Mouse (Mus musculus): ENCODE data around the gene 1110059E24Rik.
A peak's percentile ranks its signal among the peaks of the same experiment; 100 is the strongest.

Gene 1110059E24Rik

GRCm38 (mm10) chr19:21577443-21577842 is 75.3 kb downstream of the 1110059E24Rik start:
- DNase-seq (ENCODE audit: low read depth, low spot score) = no peak

GRCm38 (mm10) chr19:21571986-21572385 is 80.8 kb downstream of the 1110059E24Rik start:
- DNase-seq (ENCODE audit: low read depth, low spot score) = no peak

GRCm38 (mm10) chr19:21571223-21571980 is 81.4 kb downstream of the 1110059E24Rik start:
- peak; percentile 51 for DNase-seq (ENCODE audit: low read depth, low spot score)

- no peak for DNase-seq (ENCODE audit: low read depth, low spot score)
Measured at GRCm38 (mm10) chr19:21570778-21571177, 82.0 kb downstream of the 1110059E24Rik start.

GRCm38 (mm10) chr19:21568528-21569185 is 84.1 kb downstream of the 1110059E24Rik start:
- DNase-seq (ENCODE audit: low read depth, low spot score) = no peak

- no peak for DNase-seq (ENCODE audit: low read depth, low spot score)
Measured at GRCm38 (mm10) chr19:21567933-21568332, 84.8 kb downstream of the 1110059E24Rik start.

GRCm38 (mm10) chr19:21566484-21566883 is 86.3 kb downstream of the 1110059E24Rik start:
- no peak for DNase-seq (ENCODE audit: low read depth, low spot score)

GRCm38 (mm10) chr19:21564461-21564797 is 88.3 kb downstream of the 1110059E24Rik start:
- no peak for DNase-seq (ENCODE audit: low read depth, low spot score)

- peak; percentile 65 for DNase-seq (ENCODE audit: low read depth, low spot score)
Measured at GRCm38 (mm10) chr19:21563789-21564460, 88.9 kb downstream of the 1110059E24Rik start.

- no peak for DNase-seq (ENCODE audit: low read depth, low spot score)
Measured at GRCm38 (mm10) chr19:21562996-21563395, 89.8 kb downstream of the 1110059E24Rik start.

GRCm38 (mm10) chr19:21552801-21553200 is 100.0 kb downstream of the 1110059E24Rik start:
- DNase-seq (ENCODE audit: low read depth, low spot score) = no peak

- no peak for DNase-seq (ENCODE audit: low read depth, low spot score)
Measured at GRCm38 (mm10) chr19:21551921-21552536, 100.7 kb downstream of the 1110059E24Rik start.

- DNase-seq (ENCODE audit: low read depth, low spot score) = no peak
Measured at GRCm38 (mm10) chr19:21549713-21550112, 103.1 kb downstream of the 1110059E24Rik start.

- no peak for DNase-seq (ENCODE audit: low read depth, low spot score)
Measured at GRCm38 (mm10) chr19:21548947-21549346, 103.8 kb downstream of the 1110059E24Rik start.

GRCm38 (mm10) chr19:21537125-21537524 is 115.7 kb downstream of the 1110059E24Rik start:
- DNase-seq (ENCODE audit: low read depth, low spot score) = no peak
